Mouse (Mus musculus): ENCODE measurements around the gene Sytl3. TPM values are rescaled to one million over a fixed set of nuclear protein-coding genes. Genes with fewer than 3 reads are reported as not detected.

Gene Sytl3
- polyA plus RNA-seq, 1 experiment from 2014 or later, result 0.47 TPM

GRCm38 (mm10) chr17:6765886-6766285 lies 107.0 kb downstream of the Sytl3 start:
- Histone ChIP-seq H3K9me3 (ENCODE audit: control insufficient read depth, low read length) (no peaks in the 10 kb centered on the region), H3K9ac (ENCODE audit: low read length) (no peak overlapping the region), H3K36me3 (ENCODE audit: control insufficient read depth, insufficient read depth, low read length) (no peaks in the 10 kb centered on the region), H3K27ac (ENCODE audit: low read depth) (no peak overlapping the region; the same call in 1 of the 2 replicates), H3K27me3 (replicated peaks; ENCODE audit: control insufficient read depth, insufficient read depth, low read length) (no peaks in the 10 kb centered on the region), H3K4me1 (replicated peaks; ENCODE audit: control insufficient read depth, insufficient read depth, low read length) (peaks cover 15% of the 10 kb centered on the region), H3K4me2 (ENCODE audit: low read length) (no peak overlapping the region), H3K4me3 (ENCODE audit: low read depth, low read length) (no peak overlapping the region)
- DNase-seq (ENCODE audit: low spot score), result no peak
- ATAC-seq (replicated peaks; ENCODE audit: low FRiP score, low TSS enrichment, low read depth), result no peak
- 25% methylated on average over 2 of the region's 2 CpGs for WGBS

- Histone ChIP-seq H3K36me3 (ENCODE audit: control insufficient read depth, insufficient read depth, low read length) (no peaks in the 10 kb centered on the region), H3K27me3 (replicated peaks; ENCODE audit: control insufficient read depth, insufficient read depth, low read length) (no peaks in the 10 kb centered on the region), H3K27ac (ENCODE audit: low read depth) (peak overlapping the region; percentile 47; the same call in 1 of the 2 replicates), H3K4me2 (ENCODE audit: low read length) (no peak overlapping the region), H3K4me3 (ENCODE audit: low read depth, low read length) (no peak overlapping the region), H3K9me3 (ENCODE audit: control insufficient read depth, low read length) (no peaks in the 10 kb centered on the region), H3K9ac (ENCODE audit: low read length) (no peak overlapping the region), H3K4me1 (replicated peaks; ENCODE audit: control insufficient read depth, insufficient read depth, low read length) (peaks cover 15% of the 10 kb centered on the region)
- WGBS, result 55% methylated on average over 4 of the region's 4 CpGs
- no peak for ATAC-seq (replicated peaks; ENCODE audit: low FRiP score, low TSS enrichment, low read depth)
- no peak for DNase-seq (ENCODE audit: low spot score)
These were observed 107.9 kb downstream of the Sytl3 start for GRCm38 (mm10) chr17:6766823-6767222.

- peaks cover 15% of the 10 kb centered on the region for H3K4me1 ChIP-seq (replicated peaks; ENCODE audit: control insufficient read depth, insufficient read depth, low read length)
- 48% methylated on average over 5 of the region's 5 CpGs for whole genome bisulfite sequencing
- ATAC-seq (replicated peaks; ENCODE audit: low FRiP score, low TSS enrichment, low read depth), result no peak
These were observed 108.9 kb downstream of the Sytl3 start for GRCm38 (mm10) chr17:6767771-6768170.

GRCm38 (mm10) chr17:6768301-6768788 lies 109.5 kb downstream of the Sytl3 start:
- WGBS, result 75% methylated on average over 5 of the region's 5 CpGs
- Histone ChIP-seq H3K4me2 (ENCODE audit: low read length) (no peak overlapping the region), H3K4me3 (ENCODE audit: low read depth, low read length) (no peak overlapping the region), H3K9me3 (ENCODE audit: control insufficient read depth, low read length) (no peaks in the 10 kb centered on the region), H3K27me3 (replicated peaks; ENCODE audit: control insufficient read depth, insufficient read depth, low read length) (no peaks in the 10 kb centered on the region), H3K27ac (ENCODE audit: low read depth) (no peak overlapping the region), H3K4me1 (replicated peaks; ENCODE audit: control insufficient read depth, insufficient read depth, low read length) (peaks cover 15% of the 10 kb centered on the region), H3K9ac (ENCODE audit: low read length) (no peak overlapping the region), H3K36me3 (ENCODE audit: control insufficient read depth, insufficient read depth, low read length) (no peaks in the 10 kb centered on the region)
- no peak for DNase-seq (ENCODE audit: low spot score)
- ATAC-seq (replicated peaks; ENCODE audit: low FRiP score, low TSS enrichment, low read depth), result no peak

More at GRCm38 (mm10) chr17:6767771-6768170, 108.9 kb downstream of the Sytl3 start:
- H3K9ac ChIP-seq (ENCODE audit: low read length), result no peak overlapping the region
- no peak for DNase-seq (ENCODE audit: low spot score)
- no peak overlapping the region for H3K4me3 ChIP-seq (ENCODE audit: low read depth, low read length)
- no peaks in the 10 kb centered on the region for H3K27me3 ChIP-seq (replicated peaks; ENCODE audit: control insufficient read depth, insufficient read depth, low read length)
- no peak overlapping the region for H3K27ac ChIP-seq (ENCODE audit: low read depth)
- H3K4me2 ChIP-seq (ENCODE audit: low read length), result no peak overlapping the region
- no peaks in the 10 kb centered on the region for H3K36me3 ChIP-seq (ENCODE audit: control insufficient read depth, insufficient read depth, low read length)
- no peaks in the 10 kb centered on the region for H3K9me3 ChIP-seq (ENCODE audit: control insufficient read depth, low read length)

- H3K9me3 ChIP-seq (ENCODE audit: control insufficient read depth, low read length), result no peaks in the 10 kb centered on the region
- no peak overlapping the region for H3K9ac ChIP-seq (ENCODE audit: low read length)
- 27% methylated on average over 4 of the region's 4 CpGs for WGBS
- no peak overlapping the region for H3K4me3 ChIP-seq (ENCODE audit: low read depth, low read length)
- DNase-seq (ENCODE audit: low spot score) (no peak), ATAC-seq (replicated peaks; ENCODE audit: low FRiP score, low TSS enrichment, low read depth) (no peak)
- no peak overlapping the region for H3K4me2 ChIP-seq (ENCODE audit: low read length)
- no peaks in the 10 kb centered on the region for H3K36me3 ChIP-seq (ENCODE audit: control insufficient read depth, insufficient read depth, low read length)
- no peak overlapping the region for H3K27ac ChIP-seq (ENCODE audit: low read depth)
- H3K27me3 ChIP-seq (replicated peaks; ENCODE audit: control insufficient read depth, insufficient read depth, low read length), result no peaks in the 10 kb centered on the region
- H3K4me1 ChIP-seq (replicated peaks; ENCODE audit: control insufficient read depth, insufficient read depth, low read length), result peaks cover 10% of the 10 kb centered on the region
These were observed 110.7 kb downstream of the Sytl3 start for GRCm38 (mm10) chr17:6769602-6770001.

- Histone ChIP-seq H3K4me3 (ENCODE audit: low read depth, low read length) (no peak overlapping the region), H3K9ac (ENCODE audit: low read length) (no peak overlapping the region), H3K36me3 (ENCODE audit: control insufficient read depth, insufficient read depth, low read length) (no peaks in the 10 kb centered on the region), H3K27ac (ENCODE audit: low read depth) (peak overlapping the region; percentile 25; the same call in 1 of the 2 replicates), H3K9me3 (ENCODE audit: control insufficient read depth, low read length) (no peaks in the 10 kb centered on the region), H3K27me3 (replicated peaks; ENCODE audit: control insufficient read depth, insufficient read depth, low read length) (no peaks in the 10 kb centered on the region), H3K4me1 (replicated peaks; ENCODE audit: control insufficient read depth, insufficient read depth, low read length) (no peaks in the 10 kb centered on the region; the same call in none of the 2 replicates), H3K4me2 (ENCODE audit: low read length) (no peak overlapping the region)
- no peak for ATAC-seq (replicated peaks; ENCODE audit: low FRiP score, low TSS enrichment, low read depth)
- WGBS, result 69% methylated on average over 16 of the region's 16 CpGs
- no peak for DNase-seq (ENCODE audit: low spot score)
These were observed 113.0 kb downstream of the Sytl3 start for GRCm38 (mm10) chr17:6771661-6772489.

- Histone ChIP-seq H3K9ac (ENCODE audit: low read length) (no peak overlapping the region), H3K4me1 (replicated peaks; ENCODE audit: control insufficient read depth, insufficient read depth, low read length) (peaks cover 4% of the 10 kb centered on the region), H3K36me3 (ENCODE audit: control insufficient read depth, insufficient read depth, low read length) (no peaks in the 10 kb centered on the region), H3K4me3 (ENCODE audit: low read depth, low read length) (no peak overlapping the region), H3K4me2 (ENCODE audit: low read length) (no peak overlapping the region), H3K9me3 (ENCODE audit: control insufficient read depth, low read length) (no peaks in the 10 kb centered on the region), H3K27me3 (replicated peaks; ENCODE audit: control insufficient read depth, insufficient read depth, low read length) (no peaks in the 10 kb centered on the region), H3K27ac (ENCODE audit: low read depth) (no peak overlapping the region)
- ATAC-seq (replicated peaks; ENCODE audit: low FRiP score, low TSS enrichment, low read depth), result no peak
- DNase-seq (ENCODE audit: low spot score), result no peak
- 67% methylated on average over 5 of the region's 5 CpGs for WGBS
These were observed 113.5 kb downstream of the Sytl3 start for GRCm38 (mm10) chr17:6772490-6772773.

- Histone ChIP-seq H3K4me1 (replicated peaks; ENCODE audit: control insufficient read depth, insufficient read depth, low read length) (peaks cover 10% of the 10 kb centered on the region), H3K27me3 (replicated peaks; ENCODE audit: control insufficient read depth, insufficient read depth, low read length) (no peaks in the 10 kb centered on the region), H3K27ac (ENCODE audit: low read depth) (no peak overlapping the region), H3K4me2 (ENCODE audit: low read length) (no peak overlapping the region), H3K9me3 (ENCODE audit: control insufficient read depth, low read length) (no peaks in the 10 kb centered on the region), H3K4me3 (ENCODE audit: low read depth, low read length) (no peak overlapping the region), H3K9ac (ENCODE audit: low read length) (no peak overlapping the region), H3K36me3 (ENCODE audit: control insufficient read depth, insufficient read depth, low read length) (no peaks in the 10 kb centered on the region)
- DNase-seq (ENCODE audit: low spot score), result no peak
- WGBS, result 70% methylated on average over 14 of the region's 14 CpGs
- ATAC-seq (replicated peaks; ENCODE audit: low FRiP score, low TSS enrichment, low read depth), result no peak
These were observed 114.5 kb downstream of the Sytl3 start for GRCm38 (mm10) chr17:6773249-6773966.
